Mouse (Mus musculus) liver, embryonic 16.5 days (tissue): ENCODE results near the gene Ppm1f. TPM values are rescaled to one million over a fixed set of nuclear protein-coding genes. Genes with fewer than 3 reads are reported as not detected.

Experiments used
- ATAC-seq: fragments of 200-750 bp; cut with Nextera tagmentation; 2 replicates; pipeline ENCODE4 v1.8.0; 2017; ENCODE audit warnings: low read depth, mild to moderate bottlenecking, moderate number of reproducible peaks, moderate library complexity
- H3K27ac ChIP-seq: fragments of 300-500 bp; sonication (generic); 2 replicates; pipeline ENCODE4 v1.5.1; 2014; ENCODE audit warnings: mild to moderate bottlenecking, low read length
- H3K27me3 ChIP-seq: fragments of 300-500 bp; sonication (generic); 2 replicates; pipeline ENCODE4 v1.6.1; 2014; ENCODE audit warnings: low read depth, low read length, mixed read lengths; ENCODE audit not compliant: control insufficient read depth, insufficient read depth
- H3K36me3 ChIP-seq: fragments of 300-500 bp; sonication (generic); 2 replicates; pipeline ENCODE4 v1.6.1; 2014; ENCODE audit warnings: mild to moderate bottlenecking; ENCODE audit not compliant: control insufficient read depth, insufficient read depth
- H3K4me1 ChIP-seq: fragments of 300-500 bp; sonication (generic); 2 replicates; pipeline ENCODE4 v1.6.1; 2014; ENCODE audit warnings: low read depth, low read length, mixed read lengths; ENCODE audit not compliant: control insufficient read depth
- H3K4me2 ChIP-seq: fragments of 300-500 bp; sonication (generic); 2 replicates; pipeline ENCODE4 v1.6.1; 2014; ENCODE audit warnings: low read depth, low read length, mixed read lengths
- H3K4me3 ChIP-seq: fragments of 300-500 bp; sonication (generic); 2 replicates; pipeline ENCODE4 v1.5.1; 2014; ENCODE audit warnings: low read depth, mild to moderate bottlenecking, low read length
- H3K9ac ChIP-seq: fragments of 300-500 bp; sonication (generic); 2 replicates; pipeline ENCODE4 v1.6.1; 2014; ENCODE audit warnings: low read depth, low read length
- H3K9me3 ChIP-seq: fragments of 300-500 bp; sonication (generic); replicated peaks from 2 replicates; pipeline ENCODE4 v1.6.1; 2016; ENCODE audit warnings: low read length; ENCODE audit not compliant: control insufficient read depth
- WGBS: fragments of 180-500 bp; shearing (Covaris S2); extraction: QIAGEN DNeasy Blood & Tissue Kit; methylation state at CpG from one replicate; pipeline ENCODE4 v1.1.7; 2014; ENCODE audit not compliant: insufficient replicate concordance; 5-methylcytosine and 5-hydroxymethylcytosine counted together
- polyA plus RNA-seq: library from polyadenylated mRNA; unstranded; fragments of >200 nt; fragmentation: Nextera tagmentation; extraction: Ambion mirVana; gene quantifications from 2 replicates; pipeline ENCODE4 v1.2.1, GENCODE M21; 2015

Gene Ppm1f
- polyA plus RNA-seq, 1 experiment from 2014 or later: 8.1 TPM

DNA sequence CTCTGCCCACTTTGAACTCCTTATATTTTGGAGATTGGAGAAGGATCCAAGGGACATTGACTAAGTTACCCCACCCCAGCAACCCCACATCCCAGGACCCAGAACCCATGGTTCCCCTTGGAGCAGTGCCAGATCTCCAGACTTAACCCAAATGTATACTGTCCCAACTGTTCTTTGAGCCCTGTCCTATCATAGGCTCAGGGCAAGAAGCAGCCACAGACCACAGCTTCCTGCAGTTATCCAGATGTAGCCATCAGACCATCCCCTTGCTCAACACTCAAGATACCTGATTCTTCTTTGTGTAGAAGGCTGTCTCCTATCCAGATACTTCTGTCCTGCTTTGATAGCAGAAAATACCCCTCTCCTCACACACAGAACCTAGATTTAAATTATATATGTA lies 31.1 kb upstream of the Ppm1f start:
- no peaks in the 10 kb centered on the region for H3K27me3 ChIP-seq
- H3K4me2 ChIP-seq: no peak overlapping the region
- no peaks in the 10 kb centered on the region for H3K9me3 ChIP-seq
- no peak overlapping the region for H3K9ac ChIP-seq
- H3K36me3 ChIP-seq: no peaks in the 10 kb centered on the region
- no peak overlapping the region for H3K4me3 ChIP-seq
- ATAC-seq: 0 out of 2 replicates have a peak, but pooled peaks have one; percentile 48
- no peak overlapping the region for H3K27ac ChIP-seq
- peaks cover 1% of the 10 kb centered on the region for H3K4me1 ChIP-seq

DNA sequence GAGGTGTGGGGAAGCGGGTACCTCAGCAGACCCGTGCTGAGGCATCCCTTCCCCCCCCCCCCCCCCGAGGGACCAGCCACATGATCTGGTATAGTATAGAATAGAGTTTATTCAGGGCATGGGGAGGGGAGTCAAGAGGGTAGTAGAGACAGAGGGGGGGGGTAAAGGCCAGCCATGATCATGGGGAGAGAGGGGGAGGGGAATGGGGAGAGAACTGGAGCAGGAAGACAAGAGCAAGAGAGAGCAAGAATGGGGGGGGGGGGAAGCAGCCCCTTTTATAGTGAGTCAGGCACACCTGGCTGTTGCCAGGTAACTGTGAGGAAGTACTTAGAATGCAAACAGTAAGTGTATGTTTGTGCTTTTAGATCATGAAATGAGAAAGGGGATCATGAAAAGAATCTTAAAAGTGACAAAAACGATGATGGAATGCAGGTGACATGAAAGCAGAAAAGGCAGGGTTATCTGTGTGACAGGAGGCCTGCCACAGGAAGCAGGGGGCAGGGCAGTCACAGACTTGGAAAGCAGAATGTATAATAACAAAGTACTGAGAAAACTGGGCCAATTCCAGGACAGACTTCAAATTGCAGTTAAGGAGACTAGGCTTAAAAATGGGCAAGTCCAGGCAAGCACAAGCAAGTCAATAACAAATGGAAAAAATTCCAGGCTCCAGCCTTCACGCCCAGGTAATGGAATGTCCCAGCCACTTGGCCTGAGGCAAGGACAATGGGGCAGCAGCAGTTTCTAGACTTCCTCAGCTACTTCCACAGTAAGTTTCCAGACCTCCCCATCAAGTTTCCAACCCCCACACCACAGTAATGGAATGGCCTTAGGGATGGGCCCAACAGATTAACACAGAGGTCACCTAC lies 30.3 kb upstream of the Ppm1f start:
- no peak overlapping the region for H3K4me3 ChIP-seq
- peaks cover 2% of the 10 kb centered on the region for H3K4me1 ChIP-seq
- no peaks in the 10 kb centered on the region for H3K9me3 ChIP-seq
- no peaks in the 10 kb centered on the region for H3K36me3 ChIP-seq
- H3K4me2 ChIP-seq: no peak overlapping the region
- no peaks in the 10 kb centered on the region for H3K27me3 ChIP-seq
- 27% methylated on average over 4 of the region's 5 CpGs for WGBS
- no peak for ATAC-seq
- H3K9ac ChIP-seq: no peak overlapping the region
- peak overlapping the region; percentile 34; the same call in 1 of the 2 replicates for H3K27ac ChIP-seq

DNA sequence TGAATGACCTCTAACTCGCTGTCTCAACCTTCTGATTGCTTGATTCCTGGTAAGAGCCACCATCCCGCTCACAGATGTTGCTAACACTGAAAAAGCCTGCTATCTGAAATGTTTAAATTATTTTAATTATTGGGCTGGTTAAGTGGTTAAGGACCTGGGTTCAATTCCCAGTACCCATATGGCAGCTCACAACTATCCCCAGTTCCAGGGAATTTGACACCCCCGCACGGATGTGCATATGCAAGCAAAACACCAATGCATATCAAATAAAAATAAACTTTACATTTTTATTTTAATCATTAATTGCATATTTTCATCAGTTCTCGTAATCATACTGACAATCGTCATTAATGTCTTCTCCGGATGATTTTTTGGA lies 26.0 kb upstream of the Ppm1f start:
- Histone ChIP-seq H3K27ac (no peak overlapping the region; the same call in 1 of the 2 replicates), H3K36me3 (peaks cover 2% of the 10 kb centered on the region; the same call in 1 of the 2 replicates), H3K4me3 (peak overlapping the region; percentile 83), H3K27me3 (no peaks in the 10 kb centered on the region), H3K9ac (peak overlapping the region; percentile 88), H3K4me1 (peaks cover 9% of the 10 kb centered on the region), H3K4me2 (peak overlapping the region; percentile 67), H3K9me3 (no peaks in the 10 kb centered on the region)
- 35% methylated on average over 7 of the region's 7 CpGs for WGBS
- no peak for ATAC-seq

DNA sequence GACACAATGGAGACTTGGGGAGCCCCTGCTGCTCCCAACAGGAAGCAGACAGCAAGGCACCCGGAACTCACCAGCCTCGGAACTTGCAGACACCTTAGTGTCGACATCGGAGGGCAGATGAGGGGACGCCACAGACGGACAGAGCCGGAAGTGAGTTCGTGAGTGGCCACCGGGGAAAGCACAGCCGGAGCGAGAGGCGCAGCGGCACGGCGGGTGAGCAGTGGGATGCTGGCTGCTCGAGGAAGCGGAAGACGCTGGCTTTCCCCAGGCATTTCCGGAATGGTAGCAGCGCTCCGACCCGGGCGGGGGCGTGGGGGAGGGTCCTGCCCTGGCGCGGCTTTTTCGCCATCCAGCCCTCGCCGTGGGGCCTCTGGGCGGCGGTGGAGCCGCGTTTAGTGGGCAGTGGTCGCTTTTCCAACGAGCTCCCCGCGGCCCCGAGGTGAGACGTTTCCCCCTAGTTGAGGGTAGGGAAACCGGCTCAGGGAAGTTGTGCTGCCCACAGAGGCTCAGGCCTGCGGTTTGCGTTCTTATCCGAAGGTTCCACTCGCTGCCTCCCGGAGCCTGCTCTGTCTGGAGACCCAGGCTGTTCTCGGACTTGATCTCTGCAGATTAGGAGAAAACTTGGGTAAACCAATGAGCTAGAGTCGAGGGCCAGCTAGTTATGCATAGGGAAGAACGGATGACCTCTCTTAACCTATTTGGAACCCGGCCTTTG lies 25.5 kb upstream of the Ppm1f start, which contains the start of the genes Top3b and Vpreb1:
Gene Top3b, plus strand, starts transcription at position 120 of the 715 bp plus-strand sequence.
Gene Vpreb1, minus strand, starts transcription at position 227 of the 715 bp plus-strand sequence.
- Histone ChIP-seq H3K4me3 (peak within 1 kb of the TSS; percentile 83), H3K36me3 (peaks cover 5% of the 10 kb centered on the region; the same call in 1 of the 2 replicates), H3K27ac (peak within 1 kb of the TSS; percentile 89), H3K27me3 (no peaks in the 10 kb centered on the region), H3K9me3 (no peaks in the 10 kb centered on the region), H3K4me1 (peaks cover 9% of the 10 kb centered on the region), H3K4me2 (peak within 1 kb of the TSS; percentile 67), H3K9ac (peak within 1 kb of the TSS; percentile 88)
- ATAC-seq: peak; percentile 96
- WGBS: under 1% methylated on average over 44 of the region's 49 CpGs

DNA sequence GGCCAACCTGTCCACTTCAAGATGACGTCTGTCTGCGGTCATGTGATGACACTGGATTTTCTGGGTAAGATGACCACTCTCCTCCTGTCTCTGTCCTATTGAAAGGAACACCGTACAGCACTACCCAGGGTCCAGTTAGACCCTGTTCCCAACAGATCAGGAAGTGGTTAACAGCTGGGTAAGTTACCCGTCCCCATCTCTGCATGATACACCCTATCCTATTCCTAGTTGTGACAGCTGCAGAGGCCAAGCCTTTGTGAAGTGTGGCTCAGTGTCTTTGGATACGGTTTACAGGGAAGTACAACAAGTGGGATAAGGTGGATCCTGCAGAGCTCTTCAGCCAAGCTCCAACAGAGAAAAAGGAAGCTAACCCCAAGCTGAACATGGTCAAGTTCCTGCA lies 17.2 kb upstream of the Ppm1f start:
- Histone ChIP-seq H3K4me1 (no peaks in the 10 kb centered on the region), H3K27ac (no peak overlapping the region), H3K4me3 (no peak overlapping the region), H3K4me2 (no peak overlapping the region), H3K9me3 (no peaks in the 10 kb centered on the region), H3K36me3 (peaks cover 40% of the 10 kb centered on the region), H3K9ac (no peak overlapping the region), H3K27me3 (no peaks in the 10 kb centered on the region)
- no peak for ATAC-seq
- WGBS: 69% methylated on average over 5 of the region's 5 CpGs

DNA sequence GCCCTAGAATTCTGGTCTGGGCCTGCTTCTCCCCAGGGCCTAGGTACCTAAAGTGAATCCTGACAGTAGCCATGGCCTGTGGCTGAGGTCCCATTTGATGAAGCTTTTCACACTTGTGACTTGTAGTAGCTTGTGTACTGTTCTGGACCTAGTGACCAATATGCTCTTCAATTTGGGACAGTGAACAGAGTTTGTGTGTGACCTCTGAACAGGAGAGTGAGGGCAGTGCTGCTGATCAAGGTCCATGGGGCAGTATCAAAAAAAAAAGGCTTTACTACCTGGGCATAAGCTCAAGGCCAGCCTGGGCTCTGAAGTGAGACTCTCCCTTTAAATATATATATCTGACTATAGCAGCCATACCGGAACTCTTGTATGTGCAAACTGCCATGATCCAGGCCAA lies 7.9 kb upstream of the Ppm1f start:
- Histone ChIP-seq H3K9me3 (no peaks in the 10 kb centered on the region), H3K36me3 (peaks cover 54% of the 10 kb centered on the region), H3K4me2 (no peak overlapping the region), H3K9ac (no peak overlapping the region), H3K4me1 (no peaks in the 10 kb centered on the region; the same call in 1 of the 2 replicates), H3K27ac (no peak overlapping the region), H3K4me3 (no peak overlapping the region), H3K27me3 (no peaks in the 10 kb centered on the region)
- 90% methylated on average over 1 of the region's 1 CpGs for WGBS
- ATAC-seq: no peak

DNA sequence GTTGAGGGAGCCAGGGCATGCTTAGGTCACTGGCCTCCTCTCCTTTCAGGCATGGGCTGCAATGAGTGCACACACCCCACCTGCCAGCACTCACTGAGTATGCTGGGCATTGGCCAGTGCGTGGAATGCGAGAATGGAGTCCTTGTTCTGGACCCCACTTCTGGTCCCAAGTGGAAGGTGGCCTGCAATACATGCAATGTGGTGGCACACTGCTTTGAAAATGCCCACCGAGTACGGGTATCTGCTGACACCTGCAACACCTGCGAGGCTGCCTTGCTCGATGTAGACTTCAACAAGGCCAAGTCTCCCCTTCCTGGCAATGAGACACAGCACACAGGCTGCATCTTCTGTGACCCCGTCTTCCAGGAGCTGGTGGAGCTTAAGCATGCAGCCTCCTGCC lies 3.9 kb upstream of the Ppm1f start:
- Histone ChIP-seq H3K4me1 (peaks cover 11% of the 10 kb centered on the region), H3K9ac (no peak overlapping the region), H3K27me3 (no peaks in the 10 kb centered on the region), H3K9me3 (no peaks in the 10 kb centered on the region), H3K36me3 (peaks cover 35% of the 10 kb centered on the region), H3K4me2 (no peak overlapping the region), H3K27ac (no peak overlapping the region), H3K4me3 (no peak overlapping the region)
- no peak for ATAC-seq
- WGBS: 82% methylated on average over 7 of the region's 7 CpGs

DNA sequence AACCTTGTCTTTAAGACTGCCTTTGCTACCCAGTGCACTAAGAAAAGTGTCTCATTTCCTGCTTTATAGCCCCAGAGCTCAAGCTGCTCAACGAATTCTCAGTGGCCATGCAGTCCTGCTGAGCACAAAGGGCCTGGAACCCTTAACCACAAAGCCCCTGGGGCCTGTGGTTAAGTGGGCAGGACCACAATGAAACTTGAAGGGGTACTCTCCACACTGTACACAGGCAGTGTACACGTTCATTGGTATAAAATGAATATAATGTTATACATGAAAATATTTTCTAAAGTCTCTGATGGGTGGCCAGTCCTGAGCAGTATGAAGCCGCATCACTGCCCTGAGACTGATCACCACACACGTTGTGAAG lies 271 bp upstream of the Ppm1f start:
- Histone ChIP-seq H3K27me3 (no peaks in the 10 kb centered on the region), H3K27ac (peak overlapping the region; percentile 33), H3K9me3 (no peaks in the 10 kb centered on the region), H3K36me3 (peaks cover 15% of the 10 kb centered on the region), H3K4me2 (peak overlapping the region; percentile 79), H3K9ac (peak overlapping the region; percentile 16; the same call in 1 of the 2 replicates), H3K4me3 (peak overlapping the region; percentile 68; the same call in 1 of the 2 replicates), H3K4me1 (peaks cover 16% of the 10 kb centered on the region)
- WGBS: 12% methylated on average over 4 of the region's 4 CpGs
- ATAC-seq: no peak
